Mouse (Mus musculus): Measurements from ENCODE around the gene Gm44790. TPM values are rescaled to one million over a fixed set of nuclear protein-coding genes. Genes with fewer than 3 reads are reported as not detected.

Gm44790 gene
- polyA plus RNA-seq, 1 experiment from 2014 or later = 0.37 TPM

DNA sequence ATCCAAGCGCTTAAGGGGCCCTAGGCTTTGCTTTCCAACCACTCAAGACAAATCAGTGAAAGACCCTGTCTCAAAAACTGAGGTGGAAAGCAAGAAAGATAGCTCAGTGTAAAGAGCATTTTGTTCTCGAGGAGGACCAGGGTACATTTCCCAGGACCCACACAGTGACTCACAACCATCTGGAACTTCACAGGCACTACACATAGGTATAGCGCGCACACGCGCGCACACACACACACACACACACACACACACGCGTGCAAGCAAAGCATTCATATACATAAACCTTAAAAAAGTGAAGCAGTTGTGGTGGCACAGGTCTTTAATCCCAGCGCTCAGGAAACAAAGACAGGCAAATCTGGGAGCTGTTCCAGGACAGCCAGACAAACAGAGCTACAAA, 15.1 kb downstream of the Gm44790 start:
- Histone ChIP-seq H3K27me3 (ENCODE audit: control insufficient read depth, insufficient read depth, low read length) (no peaks in the 10 kb centered on the region), H3K9ac (ENCODE audit: low read length) (no peak overlapping the region), H3K27ac (ENCODE audit: low read depth, low read length) (no peak overlapping the region), H3K9me3 (ENCODE audit: control insufficient read depth, low read length) (no peaks in the 10 kb centered on the region), H3K4me3 (ENCODE audit: low read depth, low read length) (no peak overlapping the region), H3K36me3 (ENCODE audit: control insufficient read depth, insufficient read depth, low read length) (peaks cover 9% of the 10 kb centered on the region), H3K4me1 (replicated peaks; ENCODE audit: control insufficient read depth, insufficient read depth, low read length) (peaks cover 2% of the 10 kb centered on the region; the same call in 1 of the 2 replicates), H3K4me2 (ENCODE audit: low read depth, low read length, severe bottlenecking) (no peak overlapping the region)
- 97% methylated on average over 10 of the region's 10 CpGs for WGBS
- DNase-seq (ENCODE audit: low spot score) (no peak), ATAC-seq (replicated peaks; ENCODE audit: low FRiP score) (no peak)

GRCm38 (mm10) chr6:86445551-86445950, 19.1 kb downstream of the Gm44790 start:
- DNase-seq (ENCODE audit: low spot score) (no peak), ATAC-seq (replicated peaks; ENCODE audit: low FRiP score) (no peak)
- Histone ChIP-seq H3K4me2 (ENCODE audit: low read depth, low read length, severe bottlenecking) (no peak overlapping the region), H3K9ac (ENCODE audit: low read length) (no peak overlapping the region), H3K9me3 (ENCODE audit: control insufficient read depth, low read length) (no peaks in the 10 kb centered on the region), H3K27ac (ENCODE audit: low read depth, low read length) (no peak overlapping the region), H3K36me3 (ENCODE audit: control insufficient read depth, insufficient read depth, low read length) (peaks cover 9% of the 10 kb centered on the region), H3K4me1 (replicated peaks; ENCODE audit: control insufficient read depth, insufficient read depth, low read length) (no peaks in the 10 kb centered on the region), H3K4me3 (ENCODE audit: low read depth, low read length) (no peak overlapping the region), H3K27me3 (ENCODE audit: control insufficient read depth, insufficient read depth, low read length) (no peaks in the 10 kb centered on the region)
- WGBS = 94% methylated on average over 18 of the region's 18 CpGs

- WGBS = 88% methylated on average over 1 of the region's 1 CpGs
- Histone ChIP-seq H3K4me2 (ENCODE audit: low read depth, low read length, severe bottlenecking) (no peak overlapping the region), H3K36me3 (ENCODE audit: control insufficient read depth, insufficient read depth, low read length) (peaks cover 9% of the 10 kb centered on the region), H3K4me3 (ENCODE audit: low read depth, low read length) (no peak overlapping the region), H3K9me3 (ENCODE audit: control insufficient read depth, low read length) (no peaks in the 10 kb centered on the region), H3K27me3 (ENCODE audit: control insufficient read depth, insufficient read depth, low read length) (no peaks in the 10 kb centered on the region), H3K9ac (ENCODE audit: low read length) (no peak overlapping the region), H3K27ac (ENCODE audit: low read depth, low read length) (no peak overlapping the region), H3K4me1 (replicated peaks; ENCODE audit: control insufficient read depth, insufficient read depth, low read length) (no peaks in the 10 kb centered on the region)
- DNase-seq (ENCODE audit: low spot score) (no peak), ATAC-seq (replicated peaks; ENCODE audit: low FRiP score) (no peak)
These were observed 20.6 kb downstream of the Gm44790 start for GRCm38 (mm10) chr6:86446927-86447568.

- Histone ChIP-seq H3K4me3 (ENCODE audit: low read depth, low read length) (no peak overlapping the region), H3K27me3 (ENCODE audit: control insufficient read depth, insufficient read depth, low read length) (no peaks in the 10 kb centered on the region), H3K9ac (ENCODE audit: low read length) (no peak overlapping the region), H3K9me3 (ENCODE audit: control insufficient read depth, low read length) (no peaks in the 10 kb centered on the region), H3K36me3 (ENCODE audit: control insufficient read depth, insufficient read depth, low read length) (no peaks in the 10 kb centered on the region; the same call in 1 of the 2 replicates), H3K4me1 (replicated peaks; ENCODE audit: control insufficient read depth, insufficient read depth, low read length) (no peaks in the 10 kb centered on the region), H3K27ac (ENCODE audit: low read depth, low read length) (no peak overlapping the region), H3K4me2 (ENCODE audit: low read depth, low read length, severe bottlenecking) (no peak overlapping the region)
- DNase-seq (ENCODE audit: low spot score) = no peak
- WGBS = 91% methylated on average over 3 of the region's 3 CpGs
- ATAC-seq (replicated peaks; ENCODE audit: low FRiP score) = no peak
These were observed 30.3 kb downstream of the Gm44790 start for GRCm38 (mm10) chr6:86456727-86457126.

GRCm38 (mm10) chr6:86463079-86463478, 36.6 kb downstream of the Gm44790 start:
- no peaks in the 10 kb centered on the region for H3K4me1 ChIP-seq (replicated peaks; ENCODE audit: control insufficient read depth, insufficient read depth, low read length)
- no peaks in the 10 kb centered on the region for H3K9me3 ChIP-seq (ENCODE audit: control insufficient read depth, low read length)
- no peak for DNase-seq (ENCODE audit: low spot score)
- H3K27ac ChIP-seq (ENCODE audit: low read depth, low read length) = no peak overlapping the region
- H3K27me3 ChIP-seq (ENCODE audit: control insufficient read depth, insufficient read depth, low read length) = no peaks in the 10 kb centered on the region
- H3K4me3 ChIP-seq (ENCODE audit: low read depth, low read length) = no peak overlapping the region
- H3K36me3 ChIP-seq (ENCODE audit: control insufficient read depth, insufficient read depth, low read length) = no peaks in the 10 kb centered on the region
- ATAC-seq (replicated peaks; ENCODE audit: low FRiP score) = no peak
- no peak overlapping the region for H3K9ac ChIP-seq (ENCODE audit: low read length)
- 91% methylated on average over 3 of the region's 3 CpGs for WGBS
- no peak overlapping the region for H3K4me2 ChIP-seq (ENCODE audit: low read depth, low read length, severe bottlenecking)

DNA sequence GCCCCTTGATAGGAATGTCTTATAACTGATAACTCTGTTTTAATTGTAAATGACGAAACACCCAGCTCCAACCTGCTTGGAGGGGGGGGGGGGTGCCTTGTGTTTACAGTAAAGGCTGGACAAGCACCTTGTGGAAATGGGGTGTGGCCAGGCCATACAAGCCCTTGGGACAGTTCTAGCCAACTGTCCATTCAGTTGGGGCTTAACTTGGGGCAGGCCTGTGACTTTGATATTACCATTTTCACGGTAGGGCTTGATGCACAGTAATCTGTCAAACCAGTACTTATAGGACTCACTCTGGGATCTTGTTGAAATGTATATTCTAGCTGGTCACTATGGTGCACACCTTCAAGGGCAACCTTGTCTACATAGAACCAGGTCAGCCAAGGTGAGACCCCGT, 44.9 kb downstream of the Gm44790 start:
- Histone ChIP-seq H3K4me2 (ENCODE audit: low read depth, low read length, severe bottlenecking) (peak overlapping the region; percentile 39; the same call in 1 of the 2 replicates), H3K9me3 (ENCODE audit: control insufficient read depth, low read length) (no peaks in the 10 kb centered on the region), H3K36me3 (ENCODE audit: control insufficient read depth, insufficient read depth, low read length) (no peaks in the 10 kb centered on the region), H3K27me3 (ENCODE audit: control insufficient read depth, insufficient read depth, low read length) (no peaks in the 10 kb centered on the region), H3K27ac (ENCODE audit: low read depth, low read length) (no peak overlapping the region), H3K4me1 (replicated peaks; ENCODE audit: control insufficient read depth, insufficient read depth, low read length) (peaks cover 8% of the 10 kb centered on the region), H3K4me3 (ENCODE audit: low read depth, low read length) (no peak overlapping the region), H3K9ac (ENCODE audit: low read length) (no peak overlapping the region; the same call in 1 of the 2 replicates)
- ATAC-seq (replicated peaks; ENCODE audit: low FRiP score) (no peak), DNase-seq (ENCODE audit: low spot score) (no peak)
- 86% methylated on average over 3 of the region's 3 CpGs for WGBS

GRCm38 (mm10) chr6:86471760-86472099, 45.3 kb downstream of the Gm44790 start:
- Histone ChIP-seq H3K4me3 (ENCODE audit: low read depth, low read length) (peak overlapping the region; percentile 14), H3K27ac (ENCODE audit: low read depth, low read length) (peak overlapping the region; percentile 42; the same call in 1 of the 2 replicates), H3K4me1 (replicated peaks; ENCODE audit: control insufficient read depth, insufficient read depth, low read length) (peaks cover 8% of the 10 kb centered on the region), H3K36me3 (ENCODE audit: control insufficient read depth, insufficient read depth, low read length) (no peaks in the 10 kb centered on the region), H3K9ac (ENCODE audit: low read length) (peak overlapping the region; percentile 44), H3K9me3 (ENCODE audit: control insufficient read depth, low read length) (no peaks in the 10 kb centered on the region), H3K27me3 (ENCODE audit: control insufficient read depth, insufficient read depth, low read length) (no peaks in the 10 kb centered on the region), H3K4me2 (ENCODE audit: low read depth, low read length, severe bottlenecking) (peak overlapping the region; percentile 39)
- peak; percentile 60 for ATAC-seq (replicated peaks; ENCODE audit: low FRiP score)
- no peak for DNase-seq (ENCODE audit: low spot score)
- WGBS = 33% methylated on average over 9 of the region's 9 CpGs

GRCm38 (mm10) chr6:86472100-86472955, 45.9 kb downstream of the Gm44790 start:
- H3K4me2 ChIP-seq (ENCODE audit: low read depth, low read length, severe bottlenecking) = peak overlapping the region; percentile 39
- under 1% methylated on average over 56 of the region's 56 CpGs for WGBS
- peaks cover 8% of the 10 kb centered on the region for H3K4me1 ChIP-seq (replicated peaks; ENCODE audit: control insufficient read depth, insufficient read depth, low read length)
- H3K27me3 ChIP-seq (ENCODE audit: control insufficient read depth, insufficient read depth, low read length) = no peaks in the 10 kb centered on the region
- no peaks in the 10 kb centered on the region for H3K36me3 ChIP-seq (ENCODE audit: control insufficient read depth, insufficient read depth, low read length)
- peak overlapping the region; percentile 89 for H3K27ac ChIP-seq (ENCODE audit: low read depth, low read length)
- peak overlapping the region; percentile 55 for H3K9ac ChIP-seq (ENCODE audit: low read length)
- DNase-seq (ENCODE audit: low spot score) (peak; percentile 100), ATAC-seq (replicated peaks; ENCODE audit: low FRiP score) (peak; percentile 94)
- H3K9me3 ChIP-seq (ENCODE audit: control insufficient read depth, low read length) = no peaks in the 10 kb centered on the region
- H3K4me3 ChIP-seq (ENCODE audit: low read depth, low read length) = peak overlapping the region; percentile 14

Measured in forebrain, embryonic 11.5 days (tissue).